Mouse (Mus musculus) olfactory bulb, adult 2 months (tissue): Measurements from ENCODE around the gene Sumf1. TPM values are rescaled to one million over a fixed set of nuclear protein-coding genes. Genes with fewer than 3 reads are reported as not detected.

Experiments
- H3K27ac ChIP-seq: fragments of 200-500 bp; 2 replicates; pipeline ENCODE4 v1.5.1; 2012; ENCODE audit warnings: low read depth, low read length; ENCODE audit not compliant: insufficient read depth
- H3K4me1 ChIP-seq: fragments of 200-500 bp; 2 replicates; pipeline ENCODE4 v1.6.1; 2012; ENCODE audit warnings: low read length; ENCODE audit not compliant: control insufficient read depth, insufficient read depth
- H3K4me3 ChIP-seq: fragments of 200-500 bp; 2 replicates; pipeline ENCODE4 v1.5.1; 2012; ENCODE audit warnings: mild to moderate bottlenecking, low read depth, low read length, moderate library complexity; ENCODE audit not compliant: insufficient read depth
- CTCF ChIP-seq: fragments of 200-500 bp; IDR thresholded peaks from 2 replicates; pipeline ENCODE4 v1.5.1; 2012; ENCODE audit warnings: low read depth, mild to moderate bottlenecking, low read length, moderate library complexity; ENCODE audit not compliant: insufficient read depth
- POLR2A ChIP-seq: fragments of 200-500 bp; IDR thresholded peaks from 2 replicates; pipeline ENCODE4 v1.6.1; 2012; ENCODE audit warnings: mild to moderate bottlenecking, low read depth, low read length, moderate library complexity; ENCODE audit not compliant: insufficient read depth
- WGBS: fragments of 180-500 bp; shearing (Covaris S2); methylation state at CpG from one replicate; pipeline ENCODE4 v1.1.7; 2018; 5-methylcytosine and 5-hydroxymethylcytosine counted together
- polyA plus RNA-seq: library from polyadenylated mRNA; stranded (reverse); fragments of >200 nt; gene quantifications from 2 replicates; pipeline ENCODE4 v1.2.4, GENCODE M21; 2012; ENCODE audit warnings: low replicate concordance; ENCODE audit not compliant: missing spikeins, insufficient read depth, insufficient read length

Gene Sumf1
- polyA plus RNA-seq, 1 experiment: not detected

DNA sequence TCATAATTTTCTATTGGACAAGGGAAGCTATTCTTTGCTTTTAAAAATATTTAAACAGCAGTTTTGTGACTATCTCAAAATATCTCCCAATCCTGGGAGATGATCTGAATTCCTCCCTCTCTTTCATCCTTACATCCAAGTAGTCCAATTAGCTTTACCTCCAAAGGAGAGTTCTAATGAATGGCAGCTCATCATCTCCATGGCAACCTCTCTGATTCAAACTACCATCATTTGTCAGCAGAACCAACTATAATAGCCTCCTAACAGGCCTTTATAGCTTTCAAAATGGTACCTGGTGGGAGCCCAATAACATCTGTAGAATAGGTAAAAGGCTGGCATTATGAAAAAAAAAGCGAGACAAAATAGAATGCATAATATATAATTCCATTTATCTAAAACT lies 59.9 kb downstream of the Sumf1 start:
- 63% methylated on average over 1 of the region's 1 CpGs for WGBS
- no peak overlapping the region for H3K27ac ChIP-seq
- no peak overlapping the region for H3K4me3 ChIP-seq
- TF ChIP-seq POLR2A: no peak
- TF ChIP-seq CTCF: no peak
- no peaks in the 10 kb centered on the region for H3K4me1 ChIP-seq

GRCm38 (mm10) chr6:108117881-108118280 lies 67.5 kb downstream of the Sumf1 start:
- TF ChIP-seq POLR2A (no peak), CTCF (no peak)
- Histone ChIP-seq H3K27ac (no peak overlapping the region), H3K4me3 (no peak overlapping the region), H3K4me1 (no peaks in the 10 kb centered on the region)
- WGBS: 91% methylated on average over 6 of the region's 6 CpGs

- TF ChIP-seq CTCF: no peak
- no peak for TF ChIP-seq POLR2A
- Histone ChIP-seq H3K27ac (no peak overlapping the region), H3K4me3 (no peak overlapping the region), H3K4me1 (no peaks in the 10 kb centered on the region; the same call in 1 of the 2 replicates)
- WGBS: 98% methylated on average over 1 of the region's 1 CpGs
These were observed 70.4 kb downstream of the Sumf1 start for GRCm38 (mm10) chr6:108114971-108115370.

DNA sequence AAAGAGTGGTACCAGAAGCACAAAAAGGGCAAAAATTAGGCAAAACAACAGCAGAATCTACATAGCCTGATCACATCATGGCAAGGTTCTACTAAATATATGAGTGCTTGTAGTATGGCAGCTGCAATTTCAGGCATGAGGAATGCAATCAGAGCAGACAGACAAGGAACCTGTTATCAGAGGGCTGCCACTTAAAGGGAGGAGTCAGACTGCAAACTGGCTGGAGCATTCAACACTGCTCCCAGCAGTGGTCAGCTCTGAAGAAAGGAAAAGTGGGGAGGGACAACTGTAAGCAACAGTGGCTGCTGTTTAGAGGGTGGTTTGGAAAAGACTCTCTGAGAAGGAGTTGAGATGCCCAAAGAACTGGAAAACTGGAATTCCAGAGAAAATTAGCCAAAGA lies 73.7 kb downstream of the Sumf1 start:
- TF ChIP-seq POLR2A: no peak
- no peak for TF ChIP-seq CTCF
- H3K4me3 ChIP-seq: no peak overlapping the region
- no peak overlapping the region for H3K27ac ChIP-seq
- H3K4me1 ChIP-seq: no peaks in the 10 kb centered on the region; the same call in 1 of the 2 replicates

DNA sequence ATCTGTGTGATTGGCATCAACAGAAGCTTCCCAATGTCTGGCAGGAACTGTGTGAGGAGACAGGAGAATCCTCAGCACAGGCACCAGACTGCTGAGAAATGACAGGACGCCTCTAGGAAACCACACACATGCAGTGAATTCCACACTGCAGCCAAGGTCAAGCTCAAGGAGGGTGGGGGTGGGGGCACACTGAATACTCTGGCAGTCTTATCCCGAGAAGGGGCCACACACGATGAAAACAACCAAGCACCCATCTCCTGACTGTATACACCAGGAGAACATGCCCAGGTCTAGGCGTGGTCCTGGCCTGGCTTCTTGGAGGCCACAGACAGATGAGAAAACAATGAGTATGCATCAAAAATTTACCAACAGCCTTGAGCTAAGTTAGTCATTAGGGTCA lies 75.0 kb downstream of the Sumf1 start:
- 88% methylated on average over 4 of the region's 4 CpGs for WGBS
- no peak overlapping the region for H3K4me3 ChIP-seq
- TF ChIP-seq POLR2A (no peak), CTCF (no peak)
- H3K27ac ChIP-seq: no peak overlapping the region
- H3K4me1 ChIP-seq: no peaks in the 10 kb centered on the region; the same call in 1 of the 2 replicates

DNA sequence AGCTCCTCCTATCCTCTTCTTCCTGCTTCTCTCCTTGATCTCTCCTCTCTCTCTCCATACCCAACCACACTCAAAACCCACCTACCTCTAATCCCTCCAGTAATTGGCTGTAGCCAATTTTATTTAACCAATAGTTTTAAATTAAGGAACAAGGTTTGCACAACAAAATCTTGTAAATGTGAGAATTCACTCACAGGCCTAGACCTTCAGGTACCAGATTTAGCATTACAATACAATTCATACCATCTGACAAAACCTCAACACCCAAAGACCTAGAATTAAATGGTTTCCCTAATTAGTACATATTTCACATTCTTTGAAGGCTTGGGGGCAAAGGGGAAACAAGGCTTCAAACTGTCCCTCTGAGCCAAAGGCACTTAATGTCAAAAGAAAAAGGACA lies 78.0 kb downstream of the Sumf1 start:
- Histone ChIP-seq H3K4me1 (no peaks in the 10 kb centered on the region; the same call in 1 of the 2 replicates), H3K27ac (no peak overlapping the region), H3K4me3 (no peak overlapping the region)
- TF ChIP-seq POLR2A (no peak), CTCF (no peak)

DNA sequence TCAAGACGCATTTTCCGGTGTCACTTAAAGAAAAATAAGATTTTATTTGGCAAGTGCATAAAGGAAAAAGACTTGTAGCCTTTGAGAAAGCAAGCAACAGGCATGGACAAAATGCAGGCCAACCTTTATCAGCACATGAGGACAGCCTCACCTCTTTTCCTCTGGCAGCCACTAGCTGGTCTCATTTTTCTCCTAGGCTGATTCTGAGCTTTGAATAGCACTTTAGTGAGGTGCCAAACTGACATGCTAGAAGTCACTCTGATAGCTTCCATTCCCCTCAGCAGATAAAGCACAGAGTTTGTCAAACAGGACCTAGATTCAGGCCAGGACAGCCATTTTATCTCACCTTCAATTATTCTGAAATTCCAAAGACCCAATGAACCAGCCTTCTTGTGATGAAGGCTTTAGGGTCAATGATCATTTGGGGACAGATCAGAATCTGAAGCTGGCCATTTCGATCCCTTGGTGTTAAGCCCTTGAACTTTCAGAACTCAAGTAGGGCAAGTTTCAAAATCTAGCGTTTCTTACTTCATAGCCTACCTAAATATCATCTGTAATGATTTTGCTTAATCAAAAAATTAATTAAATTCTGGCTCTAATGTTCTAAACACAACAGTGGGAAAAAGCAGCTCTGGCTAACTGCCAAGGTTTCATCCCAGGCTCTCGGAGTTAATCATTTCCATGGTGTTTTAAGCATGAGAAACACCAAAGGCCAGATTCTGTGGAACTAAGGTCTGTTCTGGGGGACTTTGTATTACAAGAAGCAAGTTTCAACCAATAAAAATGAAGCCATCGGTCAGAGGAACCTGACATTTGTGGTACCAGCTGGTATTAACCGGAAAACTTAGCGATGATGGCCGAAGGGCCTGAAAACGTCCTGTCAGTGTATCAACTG lies 83.2 kb downstream of the Sumf1 start:
- 87% methylated on average over 10 of the region's 10 CpGs for WGBS
- TF ChIP-seq CTCF (no peak), POLR2A (no peak)
- H3K27ac ChIP-seq: no peak overlapping the region
- no peaks in the 10 kb centered on the region; the same call in 1 of the 2 replicates for H3K4me1 ChIP-seq
- no peak overlapping the region for H3K4me3 ChIP-seq

- no peak overlapping the region for H3K27ac ChIP-seq
- TF ChIP-seq CTCF: no peak
- no peak for TF ChIP-seq POLR2A
- WGBS: 51% methylated on average over 3 of the region's 3 CpGs
- no peaks in the 10 kb centered on the region; the same call in 1 of the 2 replicates for H3K4me1 ChIP-seq
- no peak overlapping the region for H3K4me3 ChIP-seq
These were observed 86.5 kb downstream of the Sumf1 start for GRCm38 (mm10) chr6:108098846-108099217.

DNA sequence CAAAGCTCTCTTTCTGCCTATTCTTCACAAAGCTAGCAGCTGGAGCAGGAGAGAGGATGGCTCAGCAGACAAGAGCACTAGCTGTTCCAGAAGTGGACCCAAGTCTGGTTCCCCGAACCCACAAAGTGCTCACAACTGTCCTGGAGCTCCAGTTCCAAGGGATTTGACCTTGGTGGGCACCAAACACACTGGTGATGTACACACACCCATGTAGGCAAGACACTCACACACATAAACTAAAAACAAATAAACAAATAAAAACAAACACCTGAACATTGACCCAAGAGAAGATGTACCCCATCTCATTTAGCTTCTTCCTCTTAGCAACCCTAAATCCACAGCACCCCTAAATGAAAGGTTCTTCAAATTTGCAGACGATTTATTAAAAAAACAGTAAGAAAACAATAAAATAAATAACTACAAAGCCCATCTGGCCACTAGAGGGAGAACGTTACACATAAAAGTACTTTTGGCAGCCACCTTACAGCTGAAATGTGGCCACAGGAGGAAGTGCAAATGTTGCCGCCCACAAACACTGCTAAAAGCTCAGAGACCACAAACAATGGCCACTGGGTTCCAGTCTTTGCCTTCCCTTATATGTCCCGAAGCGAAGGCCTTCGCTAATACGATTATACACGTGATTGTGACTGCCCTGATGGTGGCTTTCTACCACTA lies 87.1 kb downstream of the Sumf1 start:
- TF ChIP-seq POLR2A (no peak), CTCF (no peak)
- Histone ChIP-seq H3K27ac (no peak overlapping the region), H3K4me3 (no peak overlapping the region), H3K4me1 (no peaks in the 10 kb centered on the region; the same call in 1 of the 2 replicates)
- WGBS: 8% methylated on average over 9 of the region's 9 CpGs
